Mouse (Mus musculus) frontal cortex, postnatal 10 days (tissue): ENCODE data around the gene Pcnx2.

ENCODE experiments used
- DNase-seq, 2 experiments: peaks; one replicate each; pipeline ENCODE4 v3.0.0; 2022; ENCODE audit warnings: low spot score in 2 of 2, mixed read lengths in 1 of 2

The Pcnx2 gene

GRCm38 (mm10) chr8:125822065-125822464 lies 76.1 kb downstream of the Pcnx2 start:
- no peak for DNase-seq

GRCm38 (mm10) chr8:125819797-125820196 lies 78.3 kb downstream of the Pcnx2 start:
- DNase-seq: peak; percentile 51 to 52

GRCm38 (mm10) chr8:125818796-125819195 lies 79.3 kb downstream of the Pcnx2 start:
- DNase-seq: no peak

- no peak for DNase-seq
Measured at GRCm38 (mm10) chr8:125816742-125817141, 81.4 kb downstream of the Pcnx2 start.

- DNase-seq: peak; percentile 33 to 42
Measured at GRCm38 (mm10) chr8:125808826-125809225, 89.3 kb downstream of the Pcnx2 start.

- no peak for DNase-seq
Measured at GRCm38 (mm10) chr8:125807905-125808310, 90.2 kb downstream of the Pcnx2 start.

GRCm38 (mm10) chr8:125806459-125806858 lies 91.7 kb downstream of the Pcnx2 start:
- DNase-seq: no peak

DNA sequence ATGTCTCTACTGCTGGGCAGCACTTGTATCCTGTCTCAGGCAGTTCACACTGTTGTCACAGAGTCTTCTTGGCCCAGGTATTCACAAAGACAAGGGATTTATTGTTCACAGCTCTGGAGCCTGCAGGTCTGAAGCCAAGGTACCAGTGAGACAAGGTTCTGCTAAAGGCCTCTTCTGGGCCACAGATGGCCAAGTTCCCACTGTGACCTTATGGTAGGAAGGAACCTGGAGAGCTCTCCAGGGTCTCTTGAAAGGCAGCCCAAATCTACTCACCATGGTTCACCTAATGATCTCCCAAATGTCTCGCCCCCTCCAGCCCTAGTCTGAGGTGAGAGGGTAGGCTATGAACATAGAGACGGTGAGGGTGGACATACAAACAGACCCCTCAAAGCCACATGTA lies 101.1 kb downstream of the Pcnx2 start:
- no peak for DNase-seq

DNA sequence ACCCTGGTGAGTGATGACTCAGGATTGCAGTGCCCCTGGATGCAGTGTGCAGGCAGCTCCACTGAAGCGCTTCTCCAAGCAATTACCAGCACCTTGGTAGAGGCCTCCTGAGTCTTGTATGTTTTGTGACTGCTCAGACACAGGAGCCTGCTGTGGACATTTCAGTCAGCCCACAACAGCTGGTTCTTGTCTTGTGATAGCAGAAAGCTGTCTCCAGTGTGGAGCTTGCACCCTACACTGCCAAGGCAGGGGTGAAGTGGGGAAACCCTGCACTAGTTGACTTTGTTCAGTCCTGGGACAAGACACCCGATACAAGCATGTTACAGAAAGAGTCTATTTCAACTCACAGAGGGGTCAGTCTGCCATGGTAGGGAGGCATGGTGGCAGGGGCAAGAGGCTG lies 102.8 kb downstream of the Pcnx2 start:
- no peak for DNase-seq

DNA sequence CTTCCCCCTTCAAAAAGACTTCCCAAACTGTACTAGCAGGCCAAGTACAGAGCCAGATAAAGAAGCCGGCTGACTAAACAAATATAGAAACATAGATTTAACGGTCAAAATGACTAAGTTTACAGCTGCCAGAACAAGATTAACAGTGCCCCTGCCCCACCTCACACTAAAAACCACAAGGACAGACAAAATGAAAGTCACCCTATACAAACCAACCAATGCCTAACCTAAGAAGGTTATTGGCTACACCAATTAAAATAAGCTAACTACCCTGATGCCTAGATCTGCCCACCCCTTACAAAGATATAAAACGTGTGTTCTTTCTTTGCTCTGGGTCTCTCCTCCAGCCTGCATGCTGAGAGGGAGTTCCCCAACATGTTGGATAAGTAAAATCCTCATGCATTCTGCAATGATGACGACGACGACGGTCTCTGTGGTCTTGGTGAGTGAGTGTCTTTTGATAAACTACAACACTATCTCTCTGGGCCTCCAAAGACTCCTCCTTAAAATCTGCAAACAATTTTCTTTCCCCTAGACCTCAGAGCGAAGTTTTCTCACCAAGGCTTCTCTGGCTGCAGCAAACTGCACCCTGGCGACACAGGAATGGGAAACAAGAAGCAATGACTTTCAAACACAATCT lies 105.2 kb downstream of the Pcnx2 start:
- no peak for DNase-seq

DNA sequence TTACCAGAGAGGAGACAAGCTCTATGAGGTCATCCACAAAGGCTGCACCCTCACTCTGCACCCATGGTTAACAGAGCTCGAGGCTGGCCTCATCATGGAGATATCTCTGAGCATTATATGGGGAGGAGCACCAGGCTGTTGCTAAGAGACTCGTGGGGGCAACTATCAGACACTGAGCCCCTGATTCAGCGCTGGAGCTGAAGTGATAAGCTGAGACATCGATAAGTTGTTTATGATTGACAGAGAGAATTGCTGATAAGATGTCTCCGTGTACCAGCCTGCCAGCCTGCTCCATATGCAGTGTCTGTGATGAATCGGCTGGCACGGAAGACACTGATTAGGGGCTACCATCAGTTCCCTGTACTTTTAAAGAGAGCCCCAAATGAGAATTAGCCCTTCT lies 111.2 kb downstream of the Pcnx2 start:
- DNase-seq: no peak

DNA sequence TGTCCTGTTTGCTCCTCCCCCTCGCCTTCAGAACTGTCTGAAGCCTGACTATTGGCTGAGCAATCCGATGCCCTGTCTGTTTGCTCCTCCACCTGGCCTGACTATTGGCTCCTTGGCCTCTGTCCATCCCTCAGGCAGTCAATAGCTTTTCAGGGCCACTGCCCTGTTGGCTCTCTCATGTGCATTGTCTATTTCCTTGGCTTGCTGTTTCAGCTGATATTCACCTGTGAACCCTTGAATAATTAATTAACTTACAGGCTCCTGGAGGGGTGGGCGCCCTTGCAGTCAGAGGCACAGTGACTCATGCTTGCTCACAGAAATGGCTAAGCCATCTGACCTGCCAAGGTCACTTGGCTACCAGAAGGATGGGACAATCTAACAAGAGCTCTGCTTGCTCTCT lies 116.0 kb downstream of the Pcnx2 start:
- DNase-seq: no peak

DNA sequence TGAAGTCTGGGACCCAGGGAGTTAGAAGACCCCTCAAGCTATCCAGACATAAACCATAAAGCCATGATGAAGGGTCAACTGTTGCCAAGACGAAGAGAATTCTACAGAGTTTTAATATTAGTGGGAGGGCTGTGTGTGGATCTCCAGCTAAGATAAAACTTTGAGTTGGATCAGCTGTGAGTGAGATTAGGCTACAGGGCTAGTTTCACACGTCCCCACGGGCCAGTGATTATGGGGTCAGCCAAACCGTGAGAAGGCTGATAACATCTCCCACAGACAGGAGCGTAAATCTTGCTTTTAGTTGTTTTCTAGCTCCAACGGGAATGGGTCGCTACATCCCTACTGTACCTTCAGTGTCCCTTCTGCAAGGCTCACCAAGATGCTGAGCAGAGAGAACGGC lies 118.5 kb downstream of the Pcnx2 start:
- DNase-seq: no peak

GRCm38 (mm10) chr8:125778919-125779318 lies 119.2 kb downstream of the Pcnx2 start:
- no peak for DNase-seq

- no peak for DNase-seq
Measured at GRCm38 (mm10) chr8:125777478-125778164, 120.5 kb downstream of the Pcnx2 start.

DNA sequence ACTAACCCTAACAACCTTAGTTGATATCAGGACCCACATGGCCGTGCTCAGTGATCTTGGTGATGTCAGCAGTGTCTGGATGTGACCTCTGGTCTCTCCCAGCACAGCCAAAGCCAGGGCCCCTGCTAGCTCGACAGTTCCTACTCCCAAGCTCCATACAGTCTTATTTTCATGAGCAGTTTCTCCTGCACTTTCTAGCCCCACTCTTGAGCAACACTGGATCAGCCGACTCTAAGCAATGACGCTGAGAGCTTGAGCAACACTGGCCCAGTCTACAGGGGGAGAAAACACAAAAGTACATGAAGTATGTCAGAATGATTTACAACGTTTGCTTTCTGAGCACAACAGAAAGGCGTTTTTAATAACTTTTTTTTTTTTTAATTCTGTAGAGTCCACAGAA lies 121.3 kb downstream of the Pcnx2 start:
- DNase-seq: no peak

GRCm38 (mm10) chr8:125776314-125776713 lies 121.8 kb downstream of the Pcnx2 start:
- no peak for DNase-seq

DNA sequence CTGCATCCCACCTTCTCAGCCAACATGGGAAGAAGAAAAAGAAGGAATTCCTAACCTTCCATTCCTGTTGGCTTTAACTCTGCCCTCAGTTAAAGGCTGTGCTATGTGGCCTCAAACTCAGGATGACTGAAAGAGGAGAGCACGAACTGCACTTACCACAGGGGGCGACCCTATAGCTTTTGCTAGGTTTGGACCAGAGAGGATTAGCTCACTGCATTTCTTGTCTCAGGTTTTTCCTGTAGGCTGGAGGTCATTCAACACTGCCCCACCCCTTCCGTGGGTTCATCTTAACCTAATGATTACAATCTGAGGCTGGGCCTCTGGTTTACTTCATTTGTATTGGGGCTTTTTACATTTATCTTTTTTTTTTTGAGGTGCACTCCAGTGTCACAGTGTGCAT lies 123.1 kb downstream of the Pcnx2 start:
- DNase-seq: no peak

DNA sequence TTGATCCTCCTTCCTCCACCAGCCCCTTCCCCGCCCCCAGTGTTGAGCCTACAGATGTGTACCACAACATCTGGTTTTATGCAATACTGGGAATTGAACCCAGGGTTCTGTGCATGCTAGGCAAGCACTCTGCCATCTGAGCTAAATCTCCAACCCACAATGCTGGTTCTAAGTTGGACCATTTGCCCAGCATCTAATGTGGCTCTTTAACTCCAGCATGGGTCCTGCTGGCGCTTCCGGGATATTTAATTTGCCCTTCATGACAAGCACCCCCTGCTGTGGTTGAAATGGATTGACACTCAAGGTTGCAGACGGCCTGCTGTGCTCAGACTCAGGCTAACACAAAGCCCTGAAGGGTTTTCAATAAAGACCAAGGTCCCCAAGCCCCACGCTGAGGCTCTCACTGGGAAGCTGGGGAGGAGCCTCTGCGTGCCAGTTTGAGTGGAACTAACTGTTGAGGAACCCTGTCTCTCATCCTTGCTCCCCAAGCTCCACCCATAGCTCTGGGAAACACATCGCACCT lies 124.8 kb downstream of the Pcnx2 start:
- DNase-seq: no peak

GRCm38 (mm10) chr8:125772300-125772699 lies 125.8 kb downstream of the Pcnx2 start:
- no peak for DNase-seq

- no peak for DNase-seq
Measured at GRCm38 (mm10) chr8:125768079-125768478, 130.0 kb downstream of the Pcnx2 start.

DNA sequence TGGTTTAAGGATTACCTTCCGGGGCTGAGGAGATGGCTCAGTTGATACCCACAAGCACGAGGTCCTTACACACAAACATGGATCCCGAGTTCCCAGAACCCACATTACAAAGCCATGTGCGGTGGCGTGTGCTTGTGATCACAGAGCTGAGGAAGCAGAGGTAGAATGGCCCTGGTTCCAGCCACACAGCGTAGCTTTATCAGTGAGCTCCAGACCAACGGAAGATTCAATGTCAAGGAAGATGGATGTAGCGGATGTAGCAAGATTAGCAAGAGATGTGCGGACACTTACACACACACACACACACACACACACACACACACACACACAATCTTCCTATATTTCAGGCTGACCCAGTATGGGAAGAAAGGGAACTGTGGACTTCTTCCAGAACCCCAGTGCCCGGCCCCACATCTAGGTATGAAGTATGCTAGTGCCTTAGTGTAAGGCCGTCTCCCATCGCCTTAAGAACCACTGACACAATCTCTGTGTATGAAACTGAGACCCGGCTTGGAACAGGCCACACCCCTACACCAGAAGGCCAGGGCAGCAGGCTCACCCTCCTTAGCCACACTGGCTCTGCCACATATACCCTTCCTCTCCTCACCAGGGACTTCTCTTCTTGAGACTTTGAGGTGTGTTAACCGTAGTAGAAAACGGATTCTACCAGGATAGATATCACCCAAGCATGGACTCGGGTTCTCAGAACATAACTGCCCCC lies 134.9 kb downstream of the Pcnx2 start:
- no peak for DNase-seq

DNA sequence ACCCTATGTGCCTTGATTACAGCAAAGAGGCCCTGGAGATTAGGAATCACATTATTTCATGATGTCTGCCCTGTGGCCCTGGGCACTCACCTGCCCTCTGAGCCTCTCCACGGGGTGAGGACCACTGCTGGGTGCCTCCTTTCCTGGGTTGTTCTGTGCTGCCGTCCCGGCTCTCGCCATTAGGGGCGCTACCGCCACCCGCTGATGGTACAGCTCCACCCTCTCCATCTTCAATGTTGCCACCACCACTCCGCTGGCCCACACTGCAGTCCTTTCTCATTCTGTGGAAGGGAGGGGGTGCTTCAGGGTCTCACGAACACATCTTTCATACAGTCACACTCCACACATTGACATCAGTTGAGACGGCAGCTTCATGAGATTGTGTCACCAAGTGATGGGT lies 139.1 kb downstream of the Pcnx2 start:
- no peak for DNase-seq
